Mouse (Mus musculus) layer of hippocampus, adult 11-12 months (tissue): ENCODE data around the gene Slxl1.
"Not testable (repeated sequence)": the region's sequence is repeated elsewhere in the genome, so short reads cannot be mapped to it uniquely, and the experiment has no call there.

ENCODE experiments used
- DNase-seq: peaks from one replicate; pipeline ENCODE4 v3.0.0; 2022; ENCODE audit warnings: low spot score

The Slxl1 gene

DNA sequence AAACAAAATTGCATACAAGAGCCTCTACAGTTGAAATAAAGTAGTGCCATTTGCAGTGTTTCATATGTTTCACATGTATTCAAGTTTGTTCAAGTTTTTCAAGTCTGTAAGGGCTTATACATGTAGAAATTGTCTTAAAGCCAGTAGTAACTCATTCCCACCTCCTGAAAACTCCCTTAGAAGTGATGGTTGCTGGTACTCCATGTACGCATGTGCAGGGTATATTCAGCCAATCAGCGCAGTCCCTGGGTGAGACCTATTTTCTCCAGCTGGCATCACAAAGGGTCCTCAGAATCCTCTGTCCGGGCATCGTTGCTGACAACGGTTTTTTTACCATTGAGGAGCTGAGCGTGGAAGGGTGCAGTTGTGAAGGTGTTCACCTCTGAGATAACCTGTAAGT, at the start of gene Slxl1:
Slxl1 (plus strand) TSS at position 301 of the 400 bp plus-strand sequence.
- not testable (repeated sequence) for DNase-seq
